Mouse (Mus musculus) liver, adult 2 months (tissue): Measurements from ENCODE around the gene Sptlc3.

Source experiments
- CTCF ChIP-seq: fragments of 200-500 bp; IDR thresholded peaks from 2 replicates; pipeline ENCODE4 v1.5.1; 2011; ENCODE audit warnings: low read depth, low read length, control low read depth
- POLR2A ChIP-seq: fragments of 200-500 bp; IDR thresholded peaks from 2 replicates; pipeline ENCODE4 v1.6.1; 2011; ENCODE audit warnings: low read length, control low read depth; ENCODE audit not compliant: insufficient read depth; ENCODE audit errors: extremely low read depth

DNA sequence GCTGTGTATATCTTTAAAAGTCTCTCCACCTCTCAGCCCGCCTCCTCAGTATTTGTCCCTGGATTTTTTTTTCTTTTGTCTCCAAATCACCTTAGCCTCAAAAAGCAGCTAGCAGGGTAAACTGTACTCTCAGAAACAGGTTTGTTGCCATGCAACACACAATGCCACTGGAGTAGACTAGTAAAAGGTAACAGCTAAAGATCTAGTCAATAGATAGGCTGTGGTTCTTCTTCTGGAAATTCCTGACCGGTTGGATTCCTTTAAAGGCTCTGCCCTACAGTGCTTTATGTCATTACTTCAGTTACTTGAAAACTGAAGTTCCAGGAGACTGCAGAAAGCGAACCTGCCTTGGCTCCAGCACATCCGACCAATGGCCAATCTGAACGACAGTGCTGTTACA, at the start of gene Sptlc3:
- no peak for TF ChIP-seq POLR2A
- no peak for TF ChIP-seq CTCF
